Mouse (Mus musculus) liver, embryonic 14.5 days (tissue): ENCODE data around the gene Dpy19l2.

ENCODE experiments used
- CTCF ChIP-seq: IDR thresholded peaks from 2 replicates; pipeline ENCODE4 v1.5.1; 2016; ENCODE audit warnings: antibody characterized with exemption, low read depth, control low read depth
- EP300 ChIP-seq: IDR thresholded peaks from 2 replicates; pipeline ENCODE4 v1.6.1; 2016; ENCODE audit warnings: antibody characterized with exemption, low read depth

- TF ChIP-seq CTCF: no peak
- no peak for TF ChIP-seq EP300
Measured at GRCm38 (mm10) chr9:24513290-24514077, 182.6 kb downstream of the Dpy19l2 start.
